Mouse (Mus musculus): ENCODE data around the gene Bahcc1.

- TF ChIP-seq POLR2A (IDR thresholded peaks at IDR 0.05; ENCODE audit: extremely low read depth, insufficient read depth, low read length) (no peak), CTCF (IDR thresholded peaks at IDR 0.05; ENCODE audit: extremely low read depth, insufficient read depth, low read length) (no peak)
These were observed 19.2 kb downstream of the Bahcc1 start for GRCm38 (mm10) chr11:120251950-120252308.

All from cortical plate, adult 2 months (tissue).